Mouse (Mus musculus): Measurements from ENCODE around the gene Gm867. TPM values are rescaled to one million over a fixed set of nuclear protein-coding genes. Genes with fewer than 3 reads are reported as not detected.

The Gm867 gene
- total RNA-seq (2021): 1.3 and 2.2 TPM in 2 replicates
- long read RNA-seq: 0 reads

DNA sequence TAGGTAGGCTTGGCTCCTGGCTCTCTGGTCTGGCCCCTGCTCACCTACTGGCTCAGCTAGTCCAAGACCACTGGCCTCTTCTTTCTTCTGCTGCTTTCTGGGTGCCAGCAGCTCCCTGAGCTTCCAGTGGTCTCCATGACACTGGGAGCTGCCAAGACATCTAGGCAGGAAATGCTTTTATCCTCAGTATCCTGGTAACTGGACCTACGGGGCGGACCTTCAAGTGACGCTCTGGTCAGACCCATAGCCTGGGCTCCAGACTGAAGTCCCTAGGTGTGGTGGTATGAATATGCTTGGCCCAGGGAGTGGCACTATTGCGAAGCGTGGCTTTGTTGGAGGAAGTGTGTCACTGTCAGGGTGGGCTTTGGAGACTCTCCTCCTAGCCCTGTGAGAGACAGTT is at the start of gene Gm867:
Gm867 (minus strand) TSS at position 153 of the 400 bp plus-strand sequence.
- DNase-seq: no peak

DNA sequence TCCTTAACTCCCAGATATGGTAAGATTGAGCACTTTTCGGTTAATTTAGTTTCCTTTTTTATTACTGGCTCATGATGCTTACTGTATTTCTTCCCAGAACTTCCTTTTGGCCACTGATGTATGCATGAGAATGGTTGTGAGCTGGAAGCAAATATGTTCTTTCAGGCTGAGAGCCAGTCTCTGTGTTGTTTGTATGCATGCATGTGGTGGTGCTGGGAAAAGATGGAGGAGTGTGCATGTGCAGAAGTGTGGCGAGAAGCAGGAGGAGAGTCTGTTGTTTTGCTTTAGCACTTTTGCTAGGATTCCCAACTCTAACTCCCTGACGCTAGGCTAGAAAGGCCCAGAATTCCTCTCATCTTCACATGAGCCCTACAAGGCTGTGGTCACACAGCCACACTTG is 39.0 kb upstream of the Gm867 start:
- no peak for DNase-seq

DNA sequence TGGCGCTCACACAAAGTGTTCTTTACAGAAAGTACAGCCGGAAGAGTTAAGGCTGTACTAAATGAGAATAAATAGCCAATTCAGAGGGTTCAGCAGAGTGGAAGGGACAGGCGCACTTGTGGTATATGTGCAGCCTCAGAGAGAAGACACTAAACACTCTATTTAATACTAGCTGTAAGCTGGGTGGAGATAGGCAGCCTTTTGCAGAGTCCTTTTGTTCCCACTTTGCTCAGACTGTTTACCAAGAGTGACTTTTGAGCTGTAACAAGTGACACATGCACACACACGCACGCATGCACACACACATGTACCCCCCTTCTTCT is 38.3 kb upstream of the Gm867 start:
- DNase-seq: no peak

DNA sequence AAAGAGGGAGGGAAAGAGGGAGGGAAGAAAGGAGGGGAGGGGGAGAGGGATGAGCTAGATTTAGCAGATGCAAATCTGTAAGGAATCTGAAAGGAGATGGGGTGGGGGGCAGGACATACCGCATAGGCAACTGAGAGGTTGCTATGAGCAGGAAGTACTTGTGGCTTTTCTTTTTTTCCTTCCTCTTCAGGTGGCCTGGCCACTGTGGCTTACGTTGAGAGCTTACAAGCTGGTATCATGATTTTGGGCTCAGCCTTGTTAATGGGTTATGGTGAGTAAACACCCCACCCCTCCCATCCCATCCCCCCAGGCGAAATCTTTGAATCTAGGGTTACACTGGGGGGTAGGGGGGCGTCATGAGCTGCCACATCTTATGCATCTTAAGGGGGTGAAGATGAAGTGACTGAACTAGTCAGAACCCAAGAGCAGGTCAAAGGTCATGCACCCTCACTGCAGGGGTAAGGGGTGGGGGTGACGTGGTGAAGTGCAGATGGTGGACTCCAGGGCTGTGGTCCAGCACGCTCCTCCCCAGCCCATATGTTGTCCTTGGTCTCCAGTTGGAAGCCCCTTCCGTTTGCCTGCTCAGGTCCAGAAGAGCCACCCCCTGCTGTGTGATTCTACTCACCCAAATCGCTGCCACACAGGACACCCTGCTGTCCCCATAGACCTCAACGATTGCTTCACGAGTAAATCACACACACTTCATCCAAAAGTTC is 37.8 kb upstream of the Gm867 start:
- no peak for DNase-seq

DNA sequence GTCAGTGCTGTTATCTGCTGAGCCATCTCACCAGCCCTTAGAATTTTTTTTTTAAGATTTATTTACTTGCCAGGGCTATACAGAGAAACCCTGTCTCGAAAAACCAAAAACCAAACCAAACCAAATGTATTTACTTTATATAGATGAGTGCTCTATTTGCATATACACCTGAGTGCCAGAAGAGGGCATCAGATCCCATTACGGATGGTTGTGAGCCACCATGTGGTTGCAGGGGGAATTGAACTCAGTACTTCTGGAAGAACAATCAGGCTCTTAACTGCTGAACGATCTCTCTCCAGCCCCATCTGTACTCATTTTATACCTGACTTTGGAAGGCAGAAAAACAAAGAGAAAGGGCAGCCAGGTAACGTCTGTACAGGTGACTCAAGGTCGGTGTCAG is 34.7 kb upstream of the Gm867 start:
- no peak for DNase-seq

DNA sequence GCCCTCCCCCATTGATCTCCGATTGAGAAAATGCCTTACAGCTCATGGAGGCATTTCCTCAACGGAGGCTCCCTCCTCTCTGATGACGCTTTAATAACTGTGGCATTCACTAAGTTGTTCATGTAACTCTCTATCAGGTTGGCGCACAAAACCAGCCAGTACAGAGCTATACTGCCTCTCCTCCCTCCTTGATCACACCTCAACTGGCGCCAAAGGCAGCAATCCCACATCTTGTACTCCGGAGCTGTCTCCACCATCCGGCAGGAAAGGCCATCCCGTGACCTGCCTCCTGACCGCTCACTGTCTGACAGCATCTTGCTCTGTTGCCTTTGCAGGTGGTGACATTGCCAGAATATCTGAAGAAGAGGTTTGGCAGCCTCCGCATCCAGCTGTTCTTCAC is 33.4 kb upstream of the Gm867 start:
- no peak for DNase-seq

DNA sequence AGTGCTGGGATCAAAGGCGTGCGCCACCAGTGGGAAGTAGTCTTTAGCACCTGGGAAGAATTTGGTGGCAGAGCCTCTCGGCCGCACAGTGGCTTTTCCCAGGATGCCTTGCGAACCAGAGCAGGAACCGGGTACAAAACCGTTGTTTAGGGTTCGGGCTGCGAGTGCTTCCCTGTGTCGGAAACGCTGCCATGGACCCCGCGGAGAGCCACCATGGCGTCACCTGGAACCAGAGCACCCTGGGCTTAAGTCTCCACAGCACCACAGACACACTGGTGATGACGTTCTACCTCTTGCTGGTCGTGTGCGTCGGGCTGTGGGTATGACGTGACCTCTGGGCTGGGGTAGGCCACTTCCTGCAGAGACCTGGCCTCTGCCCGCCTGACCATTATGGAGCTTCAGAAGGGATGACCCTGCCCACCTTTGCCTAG is 13.9 kb upstream of the Gm867 start, which contains the start of gene Gm5134:
Gm5134 (plus strand) TSS at position 134 of the 431 bp plus-strand sequence.
- DNase-seq: no peak

DNA sequence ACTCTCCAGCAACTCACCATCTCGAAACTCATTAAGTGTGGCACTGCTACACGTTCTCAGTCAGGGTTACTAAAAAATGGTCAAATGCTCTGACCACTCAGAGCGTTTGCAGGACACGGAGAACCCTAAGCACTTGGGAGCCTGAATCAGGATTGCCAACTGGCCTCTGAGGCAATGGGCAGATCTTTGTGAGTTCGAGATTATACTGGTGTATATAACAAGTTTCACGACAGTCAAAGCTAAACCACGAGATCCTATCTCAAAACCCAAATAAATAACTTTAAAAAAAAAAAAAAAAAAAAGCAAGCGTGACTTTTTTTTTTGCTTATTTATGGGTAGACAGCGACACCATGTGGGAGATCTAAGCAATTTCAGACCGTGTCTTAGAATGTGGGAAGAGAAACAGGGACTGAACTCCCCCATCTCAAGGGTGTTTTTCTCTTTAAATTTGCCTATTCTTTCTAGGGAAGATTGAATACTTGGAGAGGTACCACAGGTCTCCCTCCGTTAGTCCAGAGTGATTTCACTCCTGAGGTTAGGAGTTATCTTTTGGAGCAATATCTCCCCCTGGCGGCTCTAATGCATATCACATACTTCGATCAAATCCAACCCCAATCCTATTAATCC is 11.1 kb upstream of the Gm867 start:
- DNase-seq: no peak

DNA sequence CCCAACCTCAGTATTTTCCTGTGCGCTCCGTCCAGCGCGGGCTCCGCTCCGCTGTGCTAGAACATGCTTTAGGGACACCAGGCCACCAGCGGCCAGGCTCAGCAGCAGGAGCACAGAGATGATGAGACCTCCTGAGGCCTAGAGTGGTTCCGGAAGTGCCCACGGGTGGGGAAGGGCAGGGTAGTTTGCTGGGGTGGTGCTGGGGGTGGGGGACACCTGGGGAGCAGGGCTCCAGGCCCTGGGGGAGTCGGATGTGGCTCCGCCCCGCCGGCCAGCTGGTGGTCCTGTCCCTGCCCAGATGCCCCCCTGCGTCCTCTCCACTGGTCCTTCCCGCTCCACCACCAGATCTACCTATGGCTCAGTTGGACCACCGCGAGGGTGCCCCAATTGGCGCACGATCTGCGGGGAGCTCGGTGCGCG is 10.3 kb upstream of the Gm867 start:
- DNase-seq: peak; percentile 41

DNA sequence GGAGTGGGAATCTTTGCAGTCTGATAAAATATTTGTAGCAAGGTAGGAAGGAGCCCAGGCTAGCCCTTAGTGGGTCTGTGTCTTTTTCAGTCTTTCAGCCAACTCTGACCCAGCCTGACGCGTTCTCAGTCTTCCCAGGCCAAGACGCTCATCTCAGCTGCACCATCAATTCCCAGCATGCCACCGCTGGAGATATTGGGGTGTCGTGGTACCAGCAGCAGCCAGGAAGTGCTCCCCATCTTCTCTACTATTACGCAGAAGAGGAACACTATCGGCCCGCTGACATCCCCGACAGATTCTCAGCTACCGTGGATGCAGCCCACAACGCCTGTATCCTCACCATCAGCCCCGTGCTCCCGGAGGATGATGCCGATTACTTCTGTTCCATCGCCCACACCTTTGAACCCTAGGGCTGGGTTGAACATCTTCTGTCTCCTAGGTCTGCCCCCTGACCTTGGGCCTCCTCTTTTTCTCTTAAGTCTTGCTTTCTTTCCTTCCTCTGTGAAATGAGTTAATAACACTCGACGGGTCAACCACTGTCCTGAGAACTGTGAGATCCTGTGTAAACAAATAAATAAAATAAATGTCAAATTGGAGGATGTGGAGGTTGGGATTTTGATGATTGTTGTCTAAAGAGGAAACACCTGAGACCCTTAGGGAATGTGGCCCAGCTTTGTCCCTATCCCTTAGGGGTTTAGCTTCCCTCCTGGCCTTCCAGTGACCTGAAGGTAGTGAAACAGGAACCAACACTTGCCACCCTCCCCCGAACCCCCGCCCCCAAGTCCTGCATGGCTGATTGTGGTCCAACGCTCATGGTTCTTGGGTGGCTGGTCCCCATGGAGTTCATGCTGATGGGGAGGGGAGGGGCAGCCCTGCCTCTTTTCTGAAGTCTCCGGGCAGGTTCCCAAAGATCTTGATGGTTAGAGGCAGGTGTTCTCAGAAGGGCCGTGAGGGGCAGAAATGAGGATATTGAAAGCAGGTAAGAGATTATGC is 8.9 kb upstream of the Gm867 start:
- DNase-seq: no peak

DNA sequence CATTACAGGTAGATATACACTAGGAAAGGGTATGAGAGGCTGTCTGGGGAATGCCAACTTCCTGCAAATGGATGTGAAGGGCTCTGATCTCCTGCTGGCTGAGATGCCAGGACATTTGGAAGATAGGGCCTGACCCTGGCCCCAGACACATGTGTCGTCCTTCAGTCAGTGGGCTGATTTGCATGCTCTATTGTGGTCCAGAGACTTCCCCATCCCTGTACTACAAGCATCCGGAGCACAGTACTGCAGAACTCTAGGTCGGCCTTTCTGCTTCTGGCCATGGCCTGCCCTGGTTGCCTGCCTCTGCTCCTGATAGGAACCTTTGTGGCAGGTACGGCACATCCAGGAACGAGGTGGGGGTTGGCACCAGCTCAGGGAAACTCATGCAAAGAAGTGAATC is 7.6 kb upstream of the Gm867 start:
- DNase-seq: no peak

DNA sequence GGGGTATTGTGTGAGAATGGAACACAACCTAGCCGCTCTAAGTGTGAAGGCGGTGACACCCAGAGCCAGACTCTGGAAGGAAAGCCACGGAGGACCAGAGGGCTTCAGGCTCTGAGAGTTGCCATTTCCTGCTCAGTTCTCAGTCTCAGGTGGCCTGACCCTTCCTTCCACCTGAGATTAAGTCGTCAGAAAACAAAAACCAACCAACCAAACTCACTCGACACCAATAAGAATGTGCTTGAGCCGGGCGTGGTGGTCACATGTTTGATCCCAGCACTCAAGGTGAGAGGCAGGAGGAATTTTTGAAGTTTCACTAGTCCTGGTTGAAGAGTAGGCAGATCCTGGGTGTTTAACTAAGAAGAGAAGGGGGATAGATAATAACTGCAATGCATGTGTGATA is 5.4 kb upstream of the Gm867 start:
- no peak for DNase-seq

DNA sequence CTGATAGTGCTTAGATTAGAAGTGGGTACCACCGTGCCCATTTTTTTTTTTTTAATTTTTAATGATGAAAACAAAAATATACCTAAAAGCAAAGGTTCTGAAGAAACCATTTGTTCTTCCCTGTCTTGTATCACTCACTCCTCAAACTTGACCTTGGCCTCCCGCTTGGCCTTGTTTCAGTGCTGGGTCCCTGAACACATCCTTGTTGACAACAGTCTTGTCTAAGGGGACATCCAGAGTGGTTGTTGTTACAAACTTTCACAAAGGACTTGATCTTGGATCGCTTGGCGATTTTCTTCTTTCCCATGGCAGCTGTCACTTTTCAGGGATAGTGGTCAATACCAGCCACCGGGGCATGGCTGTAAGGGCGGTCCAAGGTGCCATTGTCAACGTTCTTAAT is 4.7 kb upstream of the Gm867 start:
- no peak for DNase-seq

DNA sequence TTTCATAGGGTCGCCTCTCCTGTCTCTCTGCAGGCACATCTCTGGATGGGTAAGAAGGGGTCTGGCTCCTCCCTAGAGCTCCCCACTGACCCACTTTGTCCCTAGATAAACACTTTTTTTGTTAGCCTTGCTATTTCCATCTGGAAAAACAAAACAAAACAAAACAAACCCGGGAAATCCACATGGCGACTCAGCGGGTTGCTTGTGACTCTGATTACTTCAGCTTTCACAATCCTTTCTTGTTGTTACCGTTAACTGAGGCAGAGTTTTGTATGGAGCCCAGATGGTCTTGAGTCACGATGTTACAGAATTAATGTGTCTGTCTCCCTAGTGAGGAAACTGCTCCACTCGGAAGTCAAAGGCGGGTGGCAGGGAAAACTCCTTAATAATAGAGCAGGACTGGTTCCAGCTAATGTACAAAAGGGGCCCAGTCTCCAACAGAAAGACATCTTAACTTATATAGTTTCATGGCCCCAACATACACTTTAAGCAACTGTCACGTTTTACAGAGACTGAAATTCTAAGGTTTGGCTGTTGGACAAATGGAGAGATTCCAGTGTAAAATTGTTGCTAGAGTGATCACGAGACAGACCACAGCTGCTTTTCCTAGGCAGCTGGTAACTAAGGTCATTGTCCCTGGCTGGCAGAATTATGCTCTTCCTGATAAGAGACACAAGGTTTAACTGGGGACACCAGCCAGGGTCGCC is 3.7 kb upstream of the Gm867 start:
- DNase-seq: no peak

DNA sequence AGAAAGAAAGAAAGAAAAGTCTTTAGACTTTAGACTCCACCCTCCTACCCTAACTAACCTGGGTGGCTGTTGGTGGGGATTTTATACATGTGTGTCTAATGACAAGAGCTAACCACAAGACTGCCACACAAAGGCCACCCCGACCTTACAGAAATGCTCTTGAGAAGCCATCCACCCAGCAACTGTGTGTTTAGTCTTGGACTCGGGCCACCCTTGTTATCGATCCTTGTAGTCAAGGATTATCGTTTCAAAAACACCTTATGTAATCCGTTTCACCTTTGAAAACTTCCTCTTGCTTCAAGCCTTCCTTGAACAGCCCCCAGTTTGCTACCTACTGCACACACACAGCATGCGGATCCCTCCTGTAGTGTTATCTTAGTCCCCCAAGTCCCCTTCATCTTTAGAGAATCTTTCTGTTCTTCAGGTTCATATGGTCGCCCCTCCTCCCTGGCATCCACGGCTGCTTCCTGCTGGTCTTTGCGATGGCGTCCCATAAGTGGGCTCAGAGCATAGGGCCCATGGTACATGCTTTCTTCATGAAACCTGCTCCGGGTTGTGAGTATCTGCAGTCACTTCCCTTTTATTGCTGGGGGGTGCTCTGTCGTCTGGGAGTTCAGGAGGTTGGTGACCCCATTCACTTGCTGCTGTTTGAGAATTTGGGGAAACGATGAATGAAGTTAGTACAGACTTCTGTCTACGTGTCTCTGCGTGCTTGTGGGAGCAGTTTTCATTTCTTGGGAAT is 2.4 kb upstream of the Gm867 start, which contains the start of gene Vpreb3:
Vpreb3 (plus strand) TSS at position 322 of the 742 bp plus-strand sequence.
- no peak for DNase-seq

DNA sequence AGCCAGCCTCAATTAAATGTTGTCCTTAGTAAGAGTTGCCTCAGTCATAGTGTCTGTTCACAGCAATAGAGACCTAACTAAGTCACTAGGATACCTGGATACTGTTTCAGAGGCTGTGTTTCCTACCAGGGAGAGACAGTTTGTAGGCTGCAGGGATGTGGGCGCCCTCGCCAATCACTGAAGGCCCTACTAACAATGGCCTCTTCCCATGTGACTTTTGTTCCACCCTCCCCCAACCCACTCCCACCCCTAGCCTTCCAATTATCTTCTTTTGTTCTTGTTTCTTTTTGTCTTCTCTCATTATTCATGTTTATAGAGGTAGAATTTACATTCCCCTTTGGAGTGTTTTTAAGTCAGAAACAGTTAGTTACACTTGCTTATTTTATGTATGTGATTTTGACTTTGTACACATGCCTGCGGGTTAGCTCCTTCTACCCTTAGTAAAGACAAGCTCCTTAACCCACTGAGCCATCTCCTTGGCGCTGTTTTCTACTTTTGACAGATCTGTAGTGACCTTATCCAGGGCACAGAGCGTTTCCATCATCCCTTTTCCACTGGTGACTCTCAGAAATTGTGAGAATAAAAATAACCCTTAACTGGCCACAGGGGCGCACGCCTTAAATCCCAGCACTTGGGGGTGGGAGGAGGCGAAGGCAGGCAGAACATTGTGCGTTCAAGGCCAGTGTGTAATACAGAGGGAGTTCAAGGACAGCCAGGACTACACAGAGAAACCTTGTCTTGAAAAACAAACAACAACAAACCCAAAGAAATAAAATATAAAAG is 761 bp upstream of the Gm867 start:
- DNase-seq: no peak

DNA sequence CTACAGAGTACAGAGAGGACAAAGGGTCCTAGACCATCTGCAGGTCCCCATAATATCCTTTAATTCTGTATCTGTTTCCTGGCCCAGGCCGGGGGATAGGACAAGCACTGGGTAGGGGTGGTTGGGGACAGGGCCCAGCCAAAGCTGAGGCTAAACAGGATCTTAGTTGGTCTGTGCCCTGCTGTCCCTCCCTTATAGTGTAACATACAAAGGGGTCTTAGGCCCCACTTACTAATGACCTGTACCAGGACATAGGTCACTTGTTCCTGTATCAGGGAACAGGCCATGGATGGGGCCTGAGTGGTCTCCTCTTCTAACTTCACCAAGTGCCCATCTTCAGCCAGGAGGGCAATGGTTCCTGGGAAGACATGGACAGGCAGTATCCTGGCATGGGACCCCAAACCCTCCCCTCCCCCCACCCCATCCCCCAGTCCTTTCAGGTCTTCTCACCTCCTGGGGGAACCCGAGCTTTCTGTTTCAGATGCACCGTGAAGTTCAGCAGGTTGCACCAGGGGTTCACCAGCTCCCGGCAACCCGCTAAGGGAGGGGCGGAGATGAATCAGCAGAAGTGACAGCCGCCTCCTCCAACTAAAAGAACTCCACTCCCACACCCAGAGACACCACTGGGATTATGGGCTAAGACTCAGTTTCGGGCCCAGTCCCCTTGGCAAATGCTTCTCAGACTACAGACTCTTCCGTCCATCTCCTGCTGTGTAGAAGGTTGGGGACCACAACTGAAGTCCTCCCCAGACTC is 814 bp downstream of the Gm867 start:
- DNase-seq: peak; percentile 48

DNA sequence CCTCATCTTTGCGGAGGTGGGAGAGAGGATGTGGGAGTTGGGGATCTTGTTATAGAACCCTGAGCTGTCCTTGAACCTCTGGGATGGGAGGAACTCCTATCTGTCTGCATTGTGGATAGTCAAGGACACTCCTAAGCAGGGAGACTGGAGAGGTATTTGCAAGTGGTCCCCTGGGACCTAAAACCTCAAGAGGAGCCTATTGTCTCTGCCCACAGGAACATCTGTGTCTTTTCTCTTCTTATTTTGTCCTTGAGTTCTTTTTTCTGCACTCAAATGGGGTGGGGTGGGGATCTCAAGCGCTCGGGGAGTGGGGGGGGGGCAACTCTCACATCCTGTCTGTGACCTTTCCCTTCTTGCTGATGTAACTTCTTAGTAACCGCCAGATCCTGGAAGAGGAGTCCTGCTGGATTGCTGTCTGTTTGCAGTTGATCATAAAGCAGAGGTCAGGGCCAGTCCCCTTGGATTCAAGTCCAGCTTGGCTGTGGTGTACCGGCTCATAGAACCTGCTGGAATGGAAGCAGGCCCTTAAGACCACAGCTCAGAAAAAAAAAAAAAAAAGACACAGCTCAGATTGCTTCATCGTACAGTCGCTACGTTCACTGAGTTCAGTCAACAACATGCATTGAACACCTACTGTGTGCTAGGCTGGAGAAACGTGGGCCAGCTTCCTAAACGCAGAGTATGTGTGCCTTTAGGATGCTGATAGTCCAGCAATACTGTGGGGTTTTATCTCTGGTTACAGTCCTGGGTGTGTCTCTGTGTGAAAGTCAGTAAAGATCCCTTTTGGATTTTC is 2.4 kb downstream of the Gm867 start:
- DNase-seq: no peak

Measured in adrenal gland, postnatal 25 days (tissue).